Mouse (Mus musculus): ENCODE data around the gene Olfr1160. TPM values are rescaled to one million over a fixed set of nuclear protein-coding genes. Genes with fewer than 3 reads are reported as not detected.

The Olfr1160 gene
- not detected for total RNA-seq (2023)

DNA sequence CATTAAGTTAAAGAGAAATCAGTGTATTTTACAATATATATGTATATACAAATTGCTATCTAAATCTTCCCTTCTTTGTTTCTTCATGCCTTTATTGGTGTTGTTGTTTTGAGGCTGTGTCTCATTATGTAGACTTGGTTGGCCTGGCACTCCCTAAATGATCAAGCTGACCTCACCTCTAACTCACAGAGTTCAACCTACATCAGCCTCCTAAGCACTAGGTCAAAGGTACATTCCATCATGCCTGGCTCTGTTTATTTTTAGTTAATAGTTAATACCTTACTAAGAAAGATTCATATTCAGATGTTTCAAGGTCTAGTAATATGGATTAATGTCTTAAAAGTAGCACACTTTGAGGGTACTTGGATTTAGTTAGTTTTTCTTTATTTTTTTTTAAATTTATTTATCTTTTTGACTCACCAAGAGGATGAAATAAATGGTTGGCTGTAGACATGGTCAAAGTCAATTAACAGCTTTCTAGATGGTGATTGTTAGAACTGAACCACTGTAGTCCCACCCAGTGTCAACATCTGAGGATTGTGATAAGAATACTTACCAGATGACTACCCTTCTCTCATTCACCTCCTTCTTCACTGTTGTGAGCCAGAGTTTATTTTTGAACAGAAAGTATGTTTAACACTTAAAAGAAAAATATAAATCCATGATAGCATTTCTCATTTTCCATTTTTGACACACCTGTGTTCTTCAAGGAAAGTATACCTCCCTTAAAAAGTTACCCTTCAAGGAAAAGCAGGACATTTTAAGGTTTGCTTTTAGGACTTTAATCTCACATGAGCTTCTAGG is at the start of gene Olfr1160:
Gene Olfr1160 (minus strand): TSS at position 754 of the 804 bp plus-strand sequence.

GRCm38 (mm10) chr2:88051029-88051428 is 43.0 kb upstream of the Olfr1160 start, which contains the start of gene Olfr1162:
TSS of gene Olfr1162 (minus strand) at chr2:88051129.

GRCm38 (mm10) chr2:88037599-88037998 is 29.5 kb upstream of the Olfr1160 start, which contains the start of gene Olfr73:
TSS of gene Olfr73 (minus strand) at chr2:88037699.

GRCm38 (mm10) chr2:88022474-88022873 is 14.4 kb upstream of the Olfr1160 start, which contains the start of gene Olfr1161:
TSS of gene Olfr1161 (plus strand) at chr2:88022774.

DNA sequence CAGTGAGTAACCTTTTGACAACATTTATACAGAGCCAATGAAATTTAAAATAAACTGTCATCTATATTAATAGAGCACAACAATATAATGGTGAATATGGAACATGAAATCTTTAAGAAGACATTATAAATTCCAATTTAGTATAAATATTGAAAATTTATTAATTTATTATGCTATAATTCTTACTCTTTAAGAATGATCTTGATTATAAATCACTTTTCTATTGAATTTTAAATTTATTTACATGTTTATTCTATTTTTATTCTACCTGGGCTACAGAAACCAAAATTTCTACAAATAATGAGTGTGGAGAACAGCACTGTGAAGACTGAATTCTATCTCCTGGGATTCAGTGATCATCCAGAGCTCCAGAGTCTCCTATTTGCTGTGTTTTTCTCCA is 18.3 kb downstream of the Olfr1160 start, which contains the start of gene Olfr1158:
Gene Olfr1158 (plus strand): TSS at position 301 of the 400 bp plus-strand sequence.

GRCm38 (mm10) chr2:87974563-87974962 is 33.5 kb downstream of the Olfr1160 start, which contains the start of gene Olfr74:
TSS of gene Olfr74 (minus strand) at chr2:87974663.

GRCm38 (mm10) chr2:87968199-87968598 is 39.9 kb downstream of the Olfr1160 start, which contains the start of gene Olfr1157:
TSS of gene Olfr1157 (minus strand) at chr2:87968299.

DNA sequence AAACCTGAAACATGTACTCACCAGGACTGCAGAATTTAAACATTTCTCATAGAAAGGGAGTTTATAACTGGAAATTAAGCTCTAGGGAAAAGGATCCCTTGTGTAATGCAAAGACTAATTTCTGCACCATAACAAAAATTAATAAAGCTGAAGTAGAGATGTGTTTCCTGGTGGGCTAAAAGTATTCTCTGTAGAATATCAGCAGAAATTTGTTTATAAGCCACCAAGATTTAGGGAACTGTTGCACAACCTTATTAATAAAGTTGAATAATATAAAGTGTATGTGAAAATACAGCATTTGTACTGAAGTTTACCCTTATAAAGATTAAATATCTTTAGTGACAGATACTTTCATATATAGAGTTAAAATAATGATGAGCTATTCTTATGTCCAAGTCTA is 55.1 kb downstream of the Olfr1160 start, which contains the start of gene Olfr1156:
Gene Olfr1156 (minus strand): TSS at position 101 of the 400 bp plus-strand sequence.

Other genes starting within 250 kb of the Olfr1160 start
- gene Olfr152, start 228.8 kb downstream of the Olfr1160 start, total RNA-seq (2023), result not detected
- not detected for gene Olfr1143, start 207.7 kb downstream of the Olfr1160 start, total RNA-seq (2023)
- not detected for gene Olfr1145, start 198.4 kb downstream of the Olfr1160 start, total RNA-seq (2023)
- gene Olfr1148, start 177.7 kb downstream of the Olfr1160 start, total RNA-seq (2023), result not detected
- not detected for gene Olfr1150-ps1, start 164.3 kb downstream of the Olfr1160 start, total RNA-seq (2023)
- not detected for gene Olfr1151, start 152.4 kb downstream of the Olfr1160 start, total RNA-seq (2023)
- not detected for gene Olfr1152, start 141.8 kb downstream of the Olfr1160 start, total RNA-seq (2023)
- gene Olfr1153, start 113.3 kb downstream of the Olfr1160 start, total RNA-seq (2023), result not detected
- not detected for gene Olfr1154, start 103.1 kb downstream of the Olfr1160 start, total RNA-seq (2023)
- gene Olfr1155, start 63.1 kb downstream of the Olfr1160 start, total RNA-seq (2023), result not detected
- not detected for gene Olfr1156, start 55.2 kb downstream of the Olfr1160 start, total RNA-seq (2023)
- not detected for gene Olfr1157, start 40.0 kb downstream of the Olfr1160 start, total RNA-seq (2023)
- gene Olfr74, start 33.6 kb downstream of the Olfr1160 start, total RNA-seq (2023), result not detected
- not detected for gene Olfr1158, start 18.2 kb downstream of the Olfr1160 start, total RNA-seq (2023)
- not detected for gene Olfr1161, start 14.5 kb upstream of the Olfr1160 start, total RNA-seq (2023)
- gene Olfr73, start 29.4 kb upstream of the Olfr1160 start, total RNA-seq (2023), result not detected
- gene Olfr1162, start 42.9 kb upstream of the Olfr1160 start, total RNA-seq (2023), result not detected
- gene Olfr1163, start 63.6 kb upstream of the Olfr1160 start, total RNA-seq (2023), result not detected
- gene Olfr1164, start 85.7 kb upstream of the Olfr1160 start, total RNA-seq (2023), result not detected
- not detected for gene Olfr1166, start 120.0 kb upstream of the Olfr1160 start, total RNA-seq (2023)
- gene Olfr1167, start 146.9 kb upstream of the Olfr1160 start, total RNA-seq (2023), result not detected
- gene Olfr1168, start 173.6 kb upstream of the Olfr1160 start, total RNA-seq (2023), result not detected
- not detected for gene Olfr1170, start 220.1 kb upstream of the Olfr1160 start, total RNA-seq (2023)